Mouse (Mus musculus): ENCODE results near the gene Slc2a1.
A peak's percentile ranks its signal among the peaks of the same experiment; 100 is the strongest.

Gene Slc2a1

DNA sequence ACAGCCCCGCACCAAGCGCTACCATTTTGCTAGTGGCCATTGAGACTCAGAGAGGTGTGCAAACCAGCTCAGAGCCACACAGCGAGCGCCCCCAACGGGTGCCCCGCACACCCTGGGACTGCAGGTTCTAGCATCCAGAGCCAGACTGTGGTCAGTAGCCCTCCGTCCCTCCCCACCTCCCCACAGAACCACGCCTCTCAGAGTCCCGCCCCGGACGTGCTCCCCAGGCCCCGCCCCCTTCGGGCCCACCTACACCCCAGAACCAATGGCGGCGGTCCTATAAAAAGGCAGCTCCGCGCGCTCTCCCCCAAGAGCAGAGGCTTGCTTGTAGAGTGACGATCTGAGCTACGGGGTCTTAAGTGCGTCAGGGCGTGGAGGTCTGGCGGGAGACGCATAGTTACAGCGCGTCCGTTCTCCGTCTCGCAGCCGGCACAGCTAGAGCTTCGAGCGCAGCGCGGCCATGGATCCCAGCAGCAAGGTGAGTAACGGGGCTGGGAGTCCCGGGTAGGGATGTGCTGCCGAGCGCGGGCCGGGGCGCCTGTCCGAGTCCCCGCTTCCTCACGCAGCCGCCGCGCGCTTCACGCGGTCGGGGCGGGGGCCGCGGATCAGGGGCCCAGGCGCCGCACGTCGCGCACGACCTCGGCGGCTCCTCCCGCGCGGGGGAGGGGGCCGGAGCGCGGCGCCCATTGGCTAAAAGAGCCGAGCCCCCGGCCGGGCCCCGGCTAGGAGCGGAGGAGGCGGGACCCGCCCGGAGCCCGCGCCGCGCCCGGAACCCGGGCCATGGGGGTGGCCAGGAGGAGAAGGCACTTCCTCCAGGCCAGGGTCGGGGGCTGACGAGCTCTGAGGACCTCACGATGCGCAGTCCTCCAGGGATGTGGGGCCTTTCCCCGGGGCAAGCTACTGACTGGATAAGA lies at the start of gene Slc2a1:
Gene Slc2a1 (plus strand): TSS at position 217 of the 914 bp plus-strand sequence.
- DNase-seq (ENCODE audit: low spot score), result peak; percentile 74

DNA sequence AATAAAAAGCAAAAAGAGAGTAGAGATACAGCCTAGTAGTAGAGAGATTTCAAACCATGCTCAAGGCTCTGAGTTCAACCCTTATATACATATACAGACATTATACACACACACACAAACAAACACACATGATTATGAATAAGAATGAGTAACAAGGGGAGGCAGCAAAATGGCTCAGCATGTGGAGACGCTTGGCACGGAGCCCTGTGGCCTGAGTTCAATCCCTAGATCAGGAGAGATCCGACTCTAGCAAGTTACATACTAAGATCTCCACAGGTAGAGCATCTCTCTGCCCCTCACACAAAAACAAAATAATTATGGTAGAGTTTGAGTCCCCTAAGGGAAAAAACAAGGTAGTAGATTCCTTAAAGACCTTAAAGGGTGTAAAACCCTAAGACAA lies 41.7 kb upstream of the Slc2a1 start:
- DNase-seq (ENCODE audit: low spot score), result no peak

DNA sequence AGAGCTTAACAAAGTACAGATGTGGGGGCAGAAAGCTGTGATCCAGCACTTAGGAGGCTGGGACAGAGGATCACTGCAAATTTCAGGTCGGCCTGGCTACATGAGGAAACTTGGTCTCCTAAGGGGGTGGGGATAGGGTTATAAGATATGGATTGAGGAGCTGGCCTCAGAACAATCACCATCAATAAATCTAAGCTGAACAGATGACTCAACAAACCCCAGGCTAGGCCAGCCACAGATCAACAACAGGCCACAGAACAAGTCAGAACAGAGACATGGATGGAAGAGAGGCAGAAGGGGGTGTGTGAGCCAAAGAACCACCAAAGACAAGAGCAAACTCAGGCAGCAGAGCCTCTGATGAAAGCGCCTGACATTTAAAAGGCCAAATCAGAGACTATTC lies 41.3 kb upstream of the Slc2a1 start:
- no peak for DNase-seq (ENCODE audit: low spot score)

DNA sequence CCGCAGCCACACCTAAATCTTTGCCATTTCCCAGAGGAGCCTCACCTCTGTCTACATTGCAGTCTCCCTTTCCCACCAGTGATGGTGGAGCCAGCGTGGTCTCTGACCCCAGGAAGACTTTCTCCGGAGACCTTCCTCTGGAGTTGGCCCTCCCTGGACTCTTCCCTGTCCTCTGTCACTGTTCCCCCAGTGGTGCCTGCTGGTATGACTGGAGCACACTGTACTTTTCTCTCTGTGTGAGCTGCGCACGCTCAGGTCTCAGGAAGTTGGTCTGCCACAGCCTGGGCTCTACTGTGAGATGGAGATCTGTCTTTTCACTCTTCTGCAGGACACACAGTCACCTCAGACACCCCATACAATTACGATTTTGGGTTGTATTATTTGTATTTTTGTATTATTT lies 39.6 kb upstream of the Slc2a1 start:
- no peak for DNase-seq (ENCODE audit: low spot score)

DNA sequence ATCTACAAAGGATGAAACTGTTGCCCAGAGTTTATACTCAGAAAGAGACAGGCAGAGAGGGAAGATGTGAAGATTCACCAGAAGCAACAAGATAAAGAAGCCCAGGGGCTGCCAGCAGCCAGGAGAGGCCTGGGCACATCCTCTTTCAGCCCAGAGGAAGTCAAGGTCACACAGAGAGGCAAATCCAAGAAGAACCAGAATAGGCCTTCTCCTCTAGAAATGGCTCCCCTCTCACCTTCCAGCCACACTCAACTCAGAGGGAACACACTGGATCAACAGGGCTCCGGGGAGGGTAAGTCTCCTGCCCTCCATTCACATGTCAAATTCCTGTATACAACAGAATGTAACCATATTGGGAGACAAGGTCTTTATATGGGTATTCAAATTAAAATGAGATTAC lies 38.3 kb upstream of the Slc2a1 start:
- DNase-seq (ENCODE audit: low spot score), result no peak

DNA sequence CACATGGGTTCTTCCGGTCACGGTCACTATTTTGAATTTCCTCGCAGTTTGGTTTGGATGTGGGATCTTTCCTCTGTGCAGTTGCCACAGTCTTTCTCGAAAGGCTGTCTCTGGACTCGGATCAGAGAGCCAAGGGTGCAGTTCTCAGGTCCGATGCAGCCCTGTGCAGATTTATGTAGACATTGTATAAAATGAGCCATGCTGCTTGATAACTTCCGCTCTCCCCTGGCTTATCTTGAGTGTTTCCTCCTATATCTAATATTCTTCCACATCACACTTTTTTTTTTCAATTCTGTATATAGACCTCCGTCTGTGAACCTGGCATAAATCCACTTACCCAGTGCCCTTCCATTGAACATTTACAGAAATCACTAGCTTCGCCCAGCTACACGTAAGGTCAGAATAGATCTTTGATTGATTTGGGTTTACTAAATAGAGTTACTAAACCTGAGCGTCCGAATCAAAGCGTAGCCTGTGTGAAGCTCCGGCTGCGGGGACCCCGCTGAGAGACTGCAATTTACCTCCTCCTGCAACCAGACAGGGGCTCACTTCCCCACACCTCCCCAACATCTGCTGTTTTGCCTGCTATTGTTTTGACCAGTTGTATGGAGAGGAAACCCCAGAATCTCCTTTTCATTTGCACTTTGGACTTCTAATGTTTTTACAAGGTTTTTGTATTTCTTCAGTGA lies 37.4 kb upstream of the Slc2a1 start:
- DNase-seq (ENCODE audit: low spot score), result no peak

DNA sequence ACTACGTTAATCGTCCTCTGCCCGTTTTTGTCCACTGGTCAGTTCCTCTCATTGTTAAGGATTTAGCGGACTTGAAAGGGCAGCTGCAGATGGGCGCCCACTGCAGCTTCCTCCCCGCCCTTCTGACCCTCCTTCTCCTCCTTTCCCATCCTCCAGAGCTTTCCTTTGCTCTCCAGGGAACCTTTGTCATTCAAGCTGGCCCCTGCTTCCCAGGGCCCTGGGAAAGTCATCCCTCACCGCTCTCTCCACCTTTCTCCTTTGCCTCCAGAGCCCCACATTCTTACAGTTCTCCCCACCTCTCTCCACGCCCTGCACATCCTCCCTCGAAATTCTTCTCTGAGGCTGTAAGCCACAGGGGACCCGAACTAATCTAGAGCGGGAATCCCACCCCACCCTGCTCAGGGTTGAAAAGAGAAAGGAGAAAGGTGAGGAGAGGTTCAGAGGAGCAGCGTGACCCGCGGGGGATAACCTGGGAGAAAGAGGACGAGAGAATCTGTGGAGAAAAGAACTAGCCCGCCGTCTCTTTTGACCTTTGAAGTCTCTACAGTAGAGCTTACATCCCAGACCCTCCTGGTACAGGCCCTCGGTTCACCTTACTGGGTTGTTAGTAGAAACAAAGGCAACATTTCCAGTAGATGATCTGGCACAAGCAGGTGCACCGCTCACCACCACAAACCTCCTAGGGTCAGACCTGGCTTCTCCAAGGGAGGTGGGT lies 36.7 kb upstream of the Slc2a1 start:
- no peak for DNase-seq (ENCODE audit: low spot score)

DNA sequence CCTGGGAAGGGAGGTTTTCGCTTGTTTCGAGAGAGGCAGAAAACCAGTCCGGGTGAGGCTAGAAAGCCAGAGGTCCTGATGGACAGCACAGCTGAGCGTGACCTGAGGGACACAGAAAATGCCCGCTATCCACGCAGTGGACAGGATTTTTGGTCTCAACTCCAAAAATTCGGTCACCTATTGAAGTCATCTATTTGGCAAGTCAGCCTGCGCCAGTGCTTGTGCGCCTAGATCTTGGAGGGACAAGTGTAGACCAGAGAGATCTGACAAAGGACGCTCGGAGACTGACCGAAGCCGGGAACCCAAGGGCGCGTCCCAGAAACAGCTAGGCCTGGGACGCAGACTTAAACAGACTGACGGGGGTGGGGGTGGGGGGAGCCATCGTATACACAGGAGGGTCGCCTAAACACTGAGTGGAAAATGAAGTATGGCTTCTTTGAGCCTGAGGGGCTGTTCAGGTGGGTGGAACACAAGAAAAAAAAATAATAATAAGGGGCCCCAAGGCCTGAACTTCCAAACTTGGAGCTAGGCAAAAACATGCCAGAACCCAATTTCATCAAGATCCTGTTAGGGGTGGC lies 36.1 kb upstream of the Slc2a1 start:
- no peak for DNase-seq (ENCODE audit: low spot score)

DNA sequence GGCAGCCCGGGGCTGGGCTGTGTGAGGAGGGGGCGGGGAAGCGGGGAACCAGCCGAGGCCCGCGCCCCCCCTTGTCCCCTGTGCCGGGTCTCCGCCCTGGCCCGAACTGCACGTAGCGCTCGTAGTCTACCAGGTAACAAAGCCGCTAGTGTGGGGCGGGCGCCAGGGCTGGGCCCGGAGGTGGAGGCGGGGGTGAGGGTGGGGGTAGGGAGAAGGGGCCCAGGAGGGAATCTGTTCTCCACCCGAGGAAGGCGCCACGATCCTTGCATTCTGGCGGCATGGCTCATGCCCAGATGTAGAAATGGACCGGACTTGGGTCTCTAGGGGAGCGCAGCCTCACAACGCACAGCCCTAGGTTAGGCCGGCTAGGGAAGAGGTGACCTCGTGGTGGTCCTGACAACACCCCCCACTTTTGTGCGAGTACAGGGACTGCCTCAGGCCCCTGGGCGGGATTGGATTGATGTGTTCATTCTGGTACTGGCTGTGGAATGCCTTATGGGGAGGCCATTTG lies 35.5 kb upstream of the Slc2a1 start:
- DNase-seq (ENCODE audit: low spot score), result no peak

DNA sequence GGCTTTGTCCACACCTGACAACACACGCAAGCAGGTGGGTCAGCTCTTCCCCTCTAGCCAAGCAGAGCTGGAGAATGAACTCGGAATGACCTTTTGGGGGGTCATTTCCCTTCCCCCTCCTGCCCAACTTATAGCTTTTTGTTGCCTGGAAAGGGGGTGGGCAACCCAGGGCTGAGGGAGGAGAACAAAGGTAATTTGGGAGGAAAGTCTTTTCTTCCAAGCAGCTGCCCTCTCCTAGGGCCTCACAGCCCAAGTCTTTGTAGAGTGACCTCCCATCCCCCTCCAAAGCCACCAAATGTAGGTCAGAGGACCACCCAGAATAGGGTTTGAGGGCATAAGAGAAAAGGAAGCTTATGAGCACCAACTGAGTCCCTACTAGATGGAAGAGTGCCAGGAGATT lies 34.9 kb upstream of the Slc2a1 start:
- DNase-seq (ENCODE audit: low spot score), result no peak

DNA sequence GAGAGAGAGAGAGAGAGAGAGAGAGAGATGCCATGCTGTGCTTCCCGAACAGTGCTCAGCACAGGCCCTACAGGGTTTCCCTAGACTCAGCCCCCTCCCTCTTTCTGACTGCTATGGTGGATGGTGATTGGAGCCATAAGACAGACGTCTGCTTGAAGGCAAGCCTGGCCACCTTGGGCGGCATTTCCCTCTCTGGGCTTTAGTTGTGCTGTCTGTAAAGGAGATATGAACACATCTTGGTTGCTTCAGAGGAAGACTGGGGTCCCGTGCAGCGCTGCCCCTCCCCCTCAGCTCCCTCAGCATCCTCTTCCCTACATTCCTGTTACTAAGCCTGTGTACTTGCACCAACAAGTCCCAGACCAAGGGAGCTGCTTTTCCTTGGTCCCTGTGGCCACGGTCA lies 33.9 kb upstream of the Slc2a1 start:
- no peak for DNase-seq (ENCODE audit: low spot score)

DNA sequence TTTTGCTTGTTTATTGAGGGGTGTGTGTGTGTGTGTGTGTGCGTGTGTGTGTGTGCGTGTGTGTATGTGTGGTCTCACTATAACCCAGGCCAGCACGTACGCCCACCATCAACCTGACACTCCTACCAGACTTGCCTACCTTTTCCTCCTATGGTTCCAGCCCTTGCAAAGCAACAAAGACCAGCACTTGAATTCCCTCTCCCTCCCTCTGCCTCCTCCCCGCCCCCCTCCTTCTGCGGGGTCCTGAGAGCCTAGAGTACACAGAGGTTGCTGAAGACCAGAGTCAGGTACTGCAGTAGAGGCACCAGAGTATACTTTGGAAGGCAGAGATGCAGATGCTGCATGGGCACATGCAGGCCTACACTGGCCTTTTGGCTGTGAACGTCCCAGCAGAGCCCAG lies 33.2 kb upstream of the Slc2a1 start:
- DNase-seq (ENCODE audit: low spot score), result no peak

DNA sequence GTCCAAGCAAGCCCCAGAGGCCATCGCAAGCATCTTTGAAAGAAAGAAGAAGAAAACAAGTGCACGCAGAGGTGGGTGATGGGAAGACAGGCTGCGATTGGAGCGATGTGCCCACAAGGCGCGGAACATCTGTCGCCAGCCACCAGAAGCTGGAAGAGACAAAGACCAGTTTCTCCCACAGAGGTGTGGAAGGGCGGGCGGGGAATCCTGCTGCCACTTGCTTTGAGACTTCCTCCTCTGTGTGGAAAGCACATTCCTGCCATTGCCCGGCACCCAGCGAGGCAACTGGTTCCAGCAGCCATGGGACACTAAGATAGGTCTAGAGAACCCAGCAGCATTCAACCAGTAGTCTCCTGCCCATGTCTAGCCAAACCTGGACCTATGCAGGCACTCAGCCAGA lies 32.2 kb upstream of the Slc2a1 start:
- no peak for DNase-seq (ENCODE audit: low spot score)

DNA sequence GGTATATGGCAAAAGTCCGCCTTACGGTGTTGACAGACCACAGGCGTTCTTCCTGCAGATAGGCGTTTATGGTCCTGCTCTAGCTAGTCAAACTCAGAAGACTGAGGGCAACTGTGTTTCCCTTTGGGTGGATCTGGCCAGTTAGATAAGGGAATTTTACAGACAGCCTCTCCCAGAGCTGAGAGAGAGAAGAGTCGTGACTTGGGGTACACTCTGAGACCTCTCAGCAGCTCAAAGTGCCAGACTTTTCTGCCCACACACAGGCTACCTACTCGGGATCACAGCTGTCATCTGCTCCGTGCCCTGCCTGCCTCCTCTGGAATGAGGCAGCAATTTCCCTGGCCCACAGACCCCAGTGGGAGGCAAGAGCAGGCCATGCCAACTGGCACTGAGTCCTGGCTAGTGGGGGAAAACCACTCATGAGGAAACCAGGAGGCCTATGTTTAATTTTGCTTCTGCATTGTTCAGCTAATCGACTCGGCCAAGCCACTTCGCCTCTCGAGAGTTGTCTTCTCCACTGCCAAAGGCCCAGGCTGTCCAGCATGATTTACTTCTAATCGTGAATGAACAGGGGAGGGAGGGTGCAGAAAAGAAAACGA lies 31.3 kb upstream of the Slc2a1 start:
- DNase-seq (ENCODE audit: low spot score), result no peak

DNA sequence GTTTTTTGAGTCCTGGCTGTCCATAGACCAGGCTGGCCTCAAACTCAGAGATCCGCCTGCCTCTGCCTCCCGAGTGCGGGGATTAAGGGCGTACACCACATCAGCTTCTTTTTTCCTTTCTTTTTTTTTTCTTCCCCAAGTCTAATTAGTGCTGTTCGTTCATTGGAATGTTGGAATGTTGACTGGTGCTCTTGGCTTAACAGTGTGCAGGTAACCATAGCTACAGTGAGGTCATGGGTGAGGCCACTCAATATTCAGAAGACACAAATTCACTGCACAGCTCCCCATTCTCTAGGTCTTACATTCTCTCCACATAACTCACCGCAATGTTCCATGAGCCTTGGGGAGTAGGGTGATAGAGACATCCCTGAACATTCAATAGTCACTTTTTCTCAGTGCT lies 28.6 kb upstream of the Slc2a1 start:
- no peak for DNase-seq (ENCODE audit: low spot score)

DNA sequence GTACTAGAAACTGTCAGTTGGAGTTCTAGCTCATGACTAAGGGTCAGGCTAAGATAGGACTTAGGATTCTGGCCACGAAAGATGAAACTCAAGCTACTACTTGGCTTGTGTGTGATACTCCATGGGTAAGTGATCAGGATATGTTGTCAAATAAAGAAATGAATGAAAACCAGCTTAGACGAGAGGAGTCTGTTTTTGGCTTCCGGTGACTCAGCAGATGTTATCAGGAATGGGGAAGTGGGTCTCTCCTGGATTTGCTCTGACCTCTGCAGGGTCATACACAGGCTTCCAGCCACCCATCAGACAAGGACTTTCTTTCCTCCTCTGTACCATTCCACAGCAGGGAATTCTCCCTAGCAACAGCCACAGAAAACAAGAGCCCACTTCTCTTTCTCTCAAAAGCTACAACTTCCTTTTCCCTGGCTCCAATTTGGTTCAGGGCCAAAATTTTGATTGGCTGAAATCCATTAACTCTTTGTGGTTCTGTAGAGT lies 25.7 kb upstream of the Slc2a1 start:
- DNase-seq (ENCODE audit: low spot score), result peak; percentile 8

DNA sequence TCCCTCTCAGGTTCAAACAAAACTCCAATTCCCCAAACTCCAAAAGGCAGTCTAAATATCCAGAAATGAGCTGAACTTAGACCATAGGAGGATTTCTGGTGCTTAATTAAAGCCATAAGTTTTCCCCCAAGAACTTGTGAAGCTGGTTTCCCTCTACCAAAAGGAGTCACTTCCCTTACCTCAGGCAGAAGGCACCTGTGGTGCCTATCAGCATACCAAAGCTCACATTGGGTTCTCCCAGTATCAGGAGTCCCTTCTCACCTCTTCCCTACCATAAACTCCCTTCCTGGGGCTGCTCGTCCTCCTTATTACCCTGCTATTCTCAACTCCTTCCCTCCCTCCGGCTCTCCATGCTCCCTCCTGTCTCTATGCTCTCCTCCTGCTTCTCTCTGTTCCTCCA lies 20.1 kb upstream of the Slc2a1 start:
- DNase-seq (ENCODE audit: low spot score), result no peak

DNA sequence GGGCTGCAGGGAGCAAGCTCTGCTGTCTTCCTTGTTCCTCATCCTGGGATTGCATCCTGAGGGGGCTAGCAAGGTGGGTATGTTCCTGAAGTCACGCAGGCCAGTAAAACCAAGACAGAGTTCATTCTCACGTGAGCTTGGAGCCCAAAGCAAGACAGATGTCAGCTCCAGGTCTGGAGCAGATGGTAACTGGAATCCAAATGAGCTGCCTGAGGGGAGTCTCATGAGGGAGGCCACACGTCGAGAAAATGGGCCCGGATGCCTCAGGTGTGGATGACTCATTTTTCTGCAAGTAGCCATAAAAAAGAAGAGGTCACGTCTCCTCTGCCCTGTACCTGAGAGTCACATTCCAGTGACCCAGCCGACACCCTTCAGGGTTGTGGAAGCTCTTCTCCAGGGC lies 14.6 kb upstream of the Slc2a1 start:
- no peak for DNase-seq (ENCODE audit: low spot score)

DNA sequence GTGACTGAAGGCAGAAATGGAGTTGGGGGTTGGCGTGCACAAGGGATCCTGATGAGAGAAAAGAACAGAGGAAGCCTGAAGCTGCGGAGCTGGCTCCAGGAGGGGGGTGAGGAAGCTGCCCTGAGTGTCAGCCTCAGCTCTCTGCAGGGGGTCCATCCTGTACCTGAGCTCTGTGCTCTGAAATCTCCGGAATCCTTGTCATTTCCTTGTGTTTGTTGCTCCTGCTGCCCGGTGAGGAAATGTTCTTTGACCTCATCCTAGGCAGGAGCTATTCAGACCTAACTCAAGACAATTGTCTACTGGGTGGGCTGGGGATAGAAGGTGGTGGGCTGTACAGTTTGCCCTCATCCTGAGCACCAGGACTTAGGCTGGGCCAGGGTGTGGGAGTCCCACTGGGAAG lies 13.5 kb upstream of the Slc2a1 start:
- DNase-seq (ENCODE audit: low spot score), result no peak

DNA sequence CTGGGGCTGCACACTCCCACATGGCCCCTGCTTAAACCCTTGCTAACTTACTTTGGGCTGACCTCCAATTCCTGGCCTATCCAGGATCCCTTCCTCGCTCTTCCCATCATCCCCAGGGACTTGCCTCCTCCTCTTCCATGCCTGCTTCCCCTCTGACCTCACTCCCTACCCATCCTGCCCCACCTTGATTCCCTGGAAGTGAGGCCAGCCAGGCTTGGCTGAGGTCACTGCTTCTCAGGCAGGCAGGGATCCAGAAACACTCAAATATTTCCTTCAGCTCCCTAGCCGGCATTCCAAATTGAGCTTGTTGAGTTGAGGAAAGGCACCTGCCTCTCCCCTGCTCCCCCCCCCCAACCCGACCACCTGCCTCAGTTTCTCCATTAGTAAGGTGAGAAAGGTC lies 12.1 kb upstream of the Slc2a1 start:
- DNase-seq (ENCODE audit: low spot score), result no peak

DNA sequence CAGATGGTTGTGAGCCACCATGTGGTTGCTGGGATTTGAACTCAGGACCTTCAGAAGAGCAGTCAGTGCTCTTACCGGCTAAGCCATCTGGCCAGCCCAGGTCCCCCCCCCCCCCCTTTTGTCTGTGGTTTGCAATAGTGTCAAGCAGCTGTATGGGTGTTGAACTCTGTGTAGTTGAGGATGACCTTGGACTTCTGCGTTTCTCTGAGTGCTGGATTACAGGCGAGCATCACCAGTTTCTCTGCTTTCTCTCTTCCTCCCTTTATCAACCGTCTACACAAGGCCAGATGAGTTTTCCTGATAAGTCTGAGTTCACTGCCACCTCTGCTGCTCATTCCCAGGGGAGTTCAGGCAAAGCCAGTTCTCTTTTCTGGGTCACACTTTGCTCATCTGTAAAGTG lies 11.1 kb upstream of the Slc2a1 start:
- no peak for DNase-seq (ENCODE audit: low spot score)
